Mouse (Mus musculus) heart, embryonic 14.5 days (tissue): Measurements from ENCODE around the gene Cela1. TPM values are rescaled to one million over a fixed set of nuclear protein-coding genes. Genes with fewer than 3 reads are reported as not detected.

ENCODE experiments used
- ATAC-seq: fragments of 200-750 bp; cut with Nextera tagmentation; 2 replicates; pipeline ENCODE4 v1.8.0; 2017; ENCODE audit warnings: low read depth, moderate TSS enrichment; ENCODE audit not compliant: insufficient number of reproducible peaks, insufficient read depth, low FRiP score
- H3K27ac ChIP-seq, 2 experiments: fragments of 200-500 bp in 1 of 2; fragments of 300-500 bp in 1 of 2; sonication (generic) in 1 of 2; replicated peaks in 1 of 2; 2 replicates each; pipeline ENCODE4 v1.5.1; 2012 to 2014; ENCODE audit warnings: low read depth in 2 of 2, low read length in 2 of 2, control low read depth in 1 of 2, mild to moderate bottlenecking in 1 of 2, mixed read lengths in 1 of 2; ENCODE audit not compliant: control insufficient read depth in 1 of 2, insufficient read depth in 1 of 2
- H3K27me3 ChIP-seq: fragments of 300-500 bp; sonication (generic); 2 replicates; pipeline ENCODE4 v1.6.1; 2014; ENCODE audit warnings: mild to moderate bottlenecking, low read length, control low read depth; ENCODE audit not compliant: control insufficient read depth, insufficient read depth
- H3K36me3 ChIP-seq: fragments of 300-500 bp; sonication (generic); 2 replicates; pipeline ENCODE4 v1.6.1; 2014; ENCODE audit warnings: mild to moderate bottlenecking, control low read depth, low read length, mixed read lengths; ENCODE audit not compliant: control insufficient read depth, insufficient read depth
- H3K4me1 ChIP-seq, 2 experiments: fragments of 200-500 bp in 1 of 2; fragments of 300-500 bp in 1 of 2; sonication (generic) in 1 of 2; 2 replicates each; pipeline ENCODE4 v1.6.1; 2012 to 2014; ENCODE audit warnings: low read length in 2 of 2, control low read depth in 1 of 2, mixed read lengths in 1 of 2; ENCODE audit not compliant: control insufficient read depth in 2 of 2, insufficient read depth in 2 of 2
- H3K4me2 ChIP-seq: fragments of 300-500 bp; sonication (generic); 2 replicates; pipeline ENCODE4 v1.6.1; 2014; ENCODE audit warnings: mild to moderate bottlenecking, low read length
- H3K4me3 ChIP-seq, 2 experiments: fragments of 200-500 bp in 1 of 2; fragments of 300-500 bp in 1 of 2; sonication (generic) in 1 of 2; 2 replicates each; pipeline ENCODE4 v1.5.1; 2012 to 2014; ENCODE audit warnings: low read length in 2 of 2, mild to moderate bottlenecking in 2 of 2, control low read depth in 1 of 2, low read depth in 1 of 2, moderate library complexity in 1 of 2; ENCODE audit not compliant: control insufficient read depth in 1 of 2, insufficient read depth in 1 of 2
- H3K9ac ChIP-seq: fragments of 300-500 bp; sonication (generic); 2 replicates; pipeline ENCODE4 v1.6.1; 2014; ENCODE audit warnings: mild to moderate bottlenecking, low read length
- H3K9me3 ChIP-seq: fragments of 300-500 bp; sonication (generic); 2 replicates; pipeline ENCODE4 v1.6.1; 2016; ENCODE audit warnings: low read length, control low read depth; ENCODE audit not compliant: control insufficient read depth
- WGBS: fragments of 180-500 bp; shearing (Covaris S2); extraction: QIAGEN DNeasy Blood & Tissue Kit; methylation state at CpG from one replicate; pipeline ENCODE4 v1.1.7; 2014; 5-methylcytosine and 5-hydroxymethylcytosine counted together
- polyA plus RNA-seq: library from polyadenylated mRNA; unstranded; fragments of >200 nt; fragmentation: Nextera tagmentation; extraction: Ambion mirVana; gene quantifications from 2 replicates; pipeline ENCODE4 v1.2.1, GENCODE M21; 2014

Gene Cela1
- polyA plus RNA-seq, 1 experiment from 2014 or later = 1.1 TPM

DNA sequence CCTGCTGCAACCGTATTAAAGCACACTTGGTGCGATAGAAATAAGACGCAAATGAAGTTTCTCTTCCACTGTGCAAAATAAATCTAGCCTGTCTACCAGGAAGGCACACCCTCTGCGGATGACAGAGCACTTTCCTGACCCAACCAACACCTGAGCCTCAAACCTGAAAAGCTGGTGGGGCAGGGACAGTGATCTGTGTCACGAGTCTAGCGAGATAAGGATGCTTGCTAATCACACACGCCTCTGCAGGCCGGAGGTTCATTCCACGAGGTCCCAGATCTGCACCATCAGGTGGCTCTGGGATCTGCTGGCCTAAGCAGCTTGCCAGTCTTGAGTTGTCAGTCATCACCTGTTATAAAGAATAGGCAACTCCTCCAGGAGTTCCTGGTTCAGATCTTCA, 36.1 kb downstream of the Cela1 start:
- no peak for ATAC-seq
- Histone ChIP-seq H3K36me3 (no peaks in the 10 kb centered on the region), H3K27ac (no peak overlapping the region), H3K4me1 (no peaks in the 10 kb centered on the region; a peak in 2 of 4 replicates), H3K4me3 (no peak overlapping the region), H3K9ac (no peak overlapping the region), H3K9me3 (no peaks in the 10 kb centered on the region), H3K4me2 (no peak overlapping the region), H3K27me3 (no peaks in the 10 kb centered on the region)
- 54% methylated on average over 9 of the region's 9 CpGs for WGBS

DNA sequence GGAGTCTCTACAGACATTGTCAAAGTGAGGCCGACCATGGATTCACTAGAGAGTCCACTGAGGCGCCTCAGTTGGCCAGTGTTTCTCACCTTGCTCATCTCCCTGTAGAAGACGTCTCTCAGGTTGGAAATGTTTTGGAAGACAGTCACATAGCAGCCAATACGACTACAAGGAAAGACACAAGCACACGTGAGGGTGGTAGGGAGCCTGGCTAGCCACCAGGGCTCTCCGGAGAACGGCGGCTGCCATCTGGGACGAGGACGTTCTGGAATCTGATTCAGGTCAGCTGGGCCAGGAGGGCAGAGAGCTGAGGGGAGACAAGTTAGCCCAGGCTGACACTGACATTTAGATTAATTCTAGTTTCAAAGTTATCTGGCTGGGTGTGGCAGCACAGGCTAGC, 37.6 kb downstream of the Cela1 start:
- H3K4me1 ChIP-seq = no peaks in the 10 kb centered on the region; a peak in 2 of 4 replicates
- no peak overlapping the region for H3K4me2 ChIP-seq
- H3K9me3 ChIP-seq = no peaks in the 10 kb centered on the region
- H3K9ac ChIP-seq = no peak overlapping the region
- no peaks in the 10 kb centered on the region for H3K36me3 ChIP-seq
- H3K27me3 ChIP-seq = no peaks in the 10 kb centered on the region
- H3K27ac ChIP-seq = no peak overlapping the region
- H3K4me3 ChIP-seq = no peak overlapping the region
- ATAC-seq = no peak
- WGBS = 75% methylated on average over 10 of the region's 10 CpGs

DNA sequence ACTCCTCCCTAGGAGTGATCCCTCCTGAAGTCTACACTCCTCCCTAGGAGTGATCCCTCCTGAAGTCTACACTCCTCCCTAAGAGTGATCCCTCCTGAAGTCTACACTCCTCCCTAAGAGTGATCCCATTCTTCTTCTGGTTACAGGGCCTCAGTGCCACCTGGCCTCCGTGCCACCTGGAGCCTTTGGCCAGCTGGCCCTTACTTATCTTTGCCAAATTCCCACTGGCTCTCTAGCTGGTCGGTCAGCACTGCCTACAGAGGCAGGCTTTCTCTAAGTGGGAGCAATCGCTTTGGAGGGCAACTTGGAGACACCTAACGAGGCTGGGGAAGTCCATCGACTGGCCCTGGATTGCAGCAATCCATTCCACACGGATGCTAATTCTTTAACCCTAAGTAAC, 41.6 kb downstream of the Cela1 start:
- Histone ChIP-seq H3K27me3 (no peaks in the 10 kb centered on the region), H3K27ac (no peak overlapping the region), H3K9me3 (no peaks in the 10 kb centered on the region), H3K4me2 (no peak overlapping the region), H3K4me1 (peaks cover 0 to 4% of the 10 kb centered on the region in 2 experiments; a peak in 3 of 4 replicates), H3K4me3 (no peak overlapping the region), H3K9ac (no peak overlapping the region), H3K36me3 (no peaks in the 10 kb centered on the region)
- no peak for ATAC-seq
- 70% methylated on average over 6 of the region's 6 CpGs for WGBS

DNA sequence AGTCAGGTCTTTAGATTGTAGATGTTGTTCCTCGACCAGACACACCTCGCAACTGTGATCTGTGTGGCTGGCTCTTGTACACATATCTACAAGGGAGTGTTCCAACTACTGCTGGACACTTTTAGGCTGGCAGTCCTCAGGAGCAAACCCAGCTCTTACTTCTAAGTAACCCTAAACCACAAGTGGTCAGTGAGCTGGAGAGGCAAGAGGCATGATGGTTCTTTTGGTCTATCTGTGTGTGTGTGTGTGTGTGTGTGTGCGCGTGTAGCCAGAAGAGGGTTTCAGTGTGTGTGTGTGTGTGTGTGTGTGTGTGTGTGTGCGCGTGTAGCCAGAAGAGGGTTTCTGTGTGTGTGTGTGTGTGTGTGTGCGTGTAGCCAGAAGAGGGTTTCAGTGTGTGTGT, 45.3 kb downstream of the Cela1 start:
- 87% methylated on average over 7 of the region's 7 CpGs for WGBS
- no peaks in the 10 kb centered on the region for H3K27me3 ChIP-seq
- ATAC-seq = no peak
- H3K27ac ChIP-seq = no peak overlapping the region
- peaks cover 8% of the 10 kb centered on the region in 2 experiments for H3K4me1 ChIP-seq
- H3K4me2 ChIP-seq = no peak overlapping the region
- no peaks in the 10 kb centered on the region for H3K9me3 ChIP-seq
- no peak overlapping the region for H3K4me3 ChIP-seq
- H3K9ac ChIP-seq = no peak overlapping the region
- no peaks in the 10 kb centered on the region for H3K36me3 ChIP-seq

DNA sequence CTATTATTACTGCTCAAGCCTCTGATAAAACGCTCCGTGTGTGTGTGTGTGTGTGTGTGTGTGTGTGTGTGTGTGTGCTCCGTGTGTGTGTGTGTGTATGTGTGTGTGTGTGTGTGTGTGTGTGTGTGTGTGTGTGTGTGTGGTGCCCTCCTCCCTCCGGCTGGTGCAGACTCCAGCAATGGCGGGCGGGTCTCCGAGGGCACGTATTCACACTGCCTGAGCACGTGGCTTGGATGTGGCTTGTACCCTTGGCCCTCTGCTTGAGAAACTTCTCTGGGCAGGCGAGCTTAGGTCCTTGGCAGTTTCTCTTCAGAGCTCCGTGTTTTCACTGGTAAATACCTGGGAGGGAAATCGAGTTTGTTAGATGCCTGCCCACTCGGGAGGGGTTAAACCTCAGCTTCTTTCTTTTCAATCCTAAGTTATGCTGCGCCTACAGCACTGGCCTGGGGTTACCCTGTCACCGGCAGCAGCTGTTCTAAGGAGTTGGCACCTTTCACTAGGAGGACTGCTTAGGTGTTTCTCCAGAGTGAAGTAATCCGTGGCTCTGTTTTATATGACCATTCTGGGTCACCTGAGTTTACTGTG, 46.4 kb downstream of the Cela1 start:
- peak overlapping the region in 1 of 2 experiments; percentile 44; a peak in 2 of 4 replicates for H3K27ac ChIP-seq
- 57% methylated on average over 15 of the region's 16 CpGs for whole genome bisulfite sequencing
- H3K4me2 ChIP-seq = peak overlapping the region; percentile 41; the same call in 1 of the 2 replicates
- peaks cover 11 to 17% of the 10 kb centered on the region in 2 experiments for H3K4me1 ChIP-seq
- H3K9me3 ChIP-seq = no peaks in the 10 kb centered on the region
- H3K9ac ChIP-seq = no peak overlapping the region
- ATAC-seq = no peak
- H3K36me3 ChIP-seq = no peaks in the 10 kb centered on the region
- H3K4me3 ChIP-seq = no peak overlapping the region
- H3K27me3 ChIP-seq = peaks cover 10% of the 10 kb centered on the region; the same call in 1 of the 2 replicates

DNA sequence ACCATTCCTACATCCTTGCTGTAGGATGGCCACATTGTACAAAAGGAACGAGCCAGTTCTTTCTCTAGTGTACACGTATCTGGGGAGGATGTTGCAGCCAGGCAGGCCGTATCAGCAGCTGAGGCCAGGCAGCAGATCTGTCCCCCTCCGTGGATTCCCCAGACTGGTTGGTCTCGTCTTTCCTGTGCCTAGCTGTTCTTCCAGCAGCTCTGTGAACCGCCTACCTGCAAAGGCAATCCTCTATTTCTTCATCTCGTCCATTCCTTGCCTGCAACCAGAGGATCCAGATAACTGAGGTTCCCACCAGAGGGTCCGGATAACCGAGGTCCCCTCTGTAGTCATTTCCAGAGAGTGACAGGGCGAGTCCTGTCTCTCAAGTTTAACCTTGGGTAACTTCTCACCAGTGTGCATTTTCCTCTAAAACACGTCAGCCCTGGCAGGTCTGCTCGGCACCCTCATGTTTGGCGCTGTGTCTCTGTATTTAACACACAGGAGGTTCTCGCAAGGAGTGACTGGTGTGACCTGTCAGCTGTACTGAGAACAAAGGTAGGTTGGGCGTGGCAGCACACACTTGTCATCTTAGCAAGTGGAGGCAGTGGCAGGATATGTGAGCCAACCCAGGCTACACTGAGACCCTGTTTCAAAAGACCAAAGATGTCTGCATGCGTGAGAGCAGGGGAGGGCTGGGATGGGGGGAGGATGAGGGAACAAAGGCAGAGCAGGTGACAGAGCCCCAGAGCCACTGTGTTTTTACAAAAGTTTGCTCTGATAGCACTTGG, 47.6 kb downstream of the Cela1 start:
- Histone ChIP-seq H3K9me3 (no peaks in the 10 kb centered on the region), H3K36me3 (no peaks in the 10 kb centered on the region), H3K27me3 (peaks cover 21% of the 10 kb centered on the region), H3K4me3 (no peak overlapping the region), H3K4me2 (0 out of 2 replicates have a peak overlapping the region, but pooled peaks have one; percentile 41), H3K9ac (no peak overlapping the region), H3K4me1 (peaks cover 11 to 24% of the 10 kb centered on the region in 2 experiments), H3K27ac (peak overlapping the region in 1 of 2 experiments; percentile 44; a peak in 1 of 4 replicates)
- ATAC-seq = no peak
- WGBS = 67% methylated on average over 16 of the region's 16 CpGs

DNA sequence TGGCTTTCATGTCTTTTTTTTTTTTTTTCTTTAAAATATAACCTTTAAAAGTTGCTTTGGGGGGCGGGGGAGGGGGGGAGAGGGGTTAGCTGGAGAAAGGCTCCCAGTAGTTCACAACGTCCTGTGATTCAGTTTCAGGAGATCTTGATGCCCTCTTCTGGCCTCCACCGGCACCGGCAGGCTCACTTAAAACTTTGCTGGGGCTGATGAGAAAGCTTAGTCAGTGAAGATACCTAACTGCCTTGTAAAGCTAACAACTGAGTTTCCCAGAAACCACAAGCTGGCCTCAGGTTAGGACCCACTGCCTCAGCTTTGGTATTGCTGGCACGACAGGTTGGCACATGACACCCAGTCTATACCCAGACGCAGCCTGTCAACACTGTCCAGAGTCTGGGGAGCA, 50.1 kb downstream of the Cela1 start:
- H3K27me3 ChIP-seq = peaks cover 25% of the 10 kb centered on the region
- H3K4me1 ChIP-seq = peaks cover 11 to 25% of the 10 kb centered on the region in 2 experiments
- no peak overlapping the region for H3K27ac ChIP-seq
- ATAC-seq = no peak
- no peaks in the 10 kb centered on the region for H3K36me3 ChIP-seq
- H3K4me2 ChIP-seq = peak overlapping the region; percentile 97
- H3K9ac ChIP-seq = no peak overlapping the region
- H3K9me3 ChIP-seq = no peaks in the 10 kb centered on the region
- H3K4me3 ChIP-seq = peak overlapping the region in 1 of 2 experiments; percentile 67; a peak in 2 of 4 replicates
- 14% methylated on average over 6 of the region's 6 CpGs for WGBS
